Mouse (Mus musculus) heart, adult 2 months (tissue): Measurements from ENCODE around the gene Wwox.

Experiments
- CTCF ChIP-seq: fragments of 200-600 bp; IDR thresholded peaks from 2 replicates; pipeline ENCODE4 v1.8.1; 2022; ENCODE audit warnings: antibody characterized with exemption, mild to moderate bottlenecking, moderate library complexity
- EP300 ChIP-seq: fragments of 200-500 bp; IDR thresholded peaks from 2 replicates; pipeline ENCODE4 v1.6.1; 2011; ENCODE audit warnings: low read depth, low read length, control low read depth; ENCODE audit not compliant: insufficient read depth
- POLR2A ChIP-seq: fragments of 200-500 bp; IDR thresholded peaks from 2 replicates; pipeline ENCODE4 v1.6.1; 2011; ENCODE audit warnings: mild to moderate bottlenecking, low read depth, low read length, control low read depth; ENCODE audit not compliant: insufficient read depth

GRCm38 (mm10) chr8:115161520-115161919, 722.1 kb downstream of the Wwox start:
- TF ChIP-seq POLR2A (no peak), CTCF (no peak), EP300 (no peak)
